Mouse (Mus musculus) limb, embryonic 11.5 days (tissue): ENCODE results near the gene Gm4894. TPM values are rescaled to one million over a fixed set of nuclear protein-coding genes. Genes with fewer than 3 reads are reported as not detected.

Experiments
- polyA plus RNA-seq: library from polyadenylated mRNA; unstranded; fragments of >200 nt; fragmentation: Nextera tagmentation; extraction: Ambion mirVana; gene quantifications from 2 replicates; pipeline ENCODE4 v1.2.1, GENCODE M21; 2014

Gene Gm4894
- polyA plus RNA-seq, 1 experiment from 2014 or later = not detected

Other genes starting within 250 kb of the Gm4894 start
- 60.2 and 60.4 TPM in 2 replicates for gene Zw10, start 194.9 kb upstream of the Gm4894 start, polyA plus RNA-seq
- 0.11 TPM in 1 of 2 replicates, not detected in the other for gene Tmprss5, start 169.3 kb upstream of the Gm4894 start, polyA plus RNA-seq
- gene Drd2, start 90.1 kb downstream of the Gm4894 start, polyA plus RNA-seq = not detected in 2 replicates
- not detected in 2 replicates for gene Ankk1, start 176.5 kb downstream of the Gm4894 start, polyA plus RNA-seq
- gene Ttc12, start 235.7 kb downstream of the Gm4894 start, polyA plus RNA-seq = 1.8 and 2.3 TPM in 2 replicates